Mouse (Mus musculus) hindbrain, embryonic 16.5 days (tissue): Measurements from ENCODE around the gene Nadk2. TPM values are rescaled to one million over a fixed set of nuclear protein-coding genes. Genes with fewer than 3 reads are reported as not detected.

Experiments used
- ATAC-seq: fragments of 200-750 bp; cut with Nextera tagmentation; 2 replicates; pipeline ENCODE4 v1.8.0; 2017; ENCODE audit warnings: moderate TSS enrichment, moderate library complexity
- H3K27ac ChIP-seq: fragments of 300-500 bp; sonication (generic); 2 replicates; pipeline ENCODE4 v1.5.1; 2014; ENCODE audit warnings: low read depth, mild to moderate bottlenecking, control low read depth, low read length, moderate library complexity
- H3K27me3 ChIP-seq: fragments of 300-500 bp; sonication (generic); replicated peaks from 2 replicates; pipeline ENCODE4 v1.6.1; 2014; ENCODE audit warnings: low read length; ENCODE audit not compliant: control insufficient read depth, insufficient read depth
- H3K36me3 ChIP-seq: fragments of 300-500 bp; sonication (generic); 2 replicates; pipeline ENCODE4 v1.6.1; 2014; ENCODE audit warnings: mild to moderate bottlenecking, low read length, moderate library complexity, mixed read lengths; ENCODE audit not compliant: control insufficient read depth, insufficient read depth
- H3K4me1 ChIP-seq: fragments of 300-500 bp; sonication (generic); 2 replicates; pipeline ENCODE4 v1.6.1; 2014; ENCODE audit warnings: low read depth, low read length; ENCODE audit not compliant: control insufficient read depth, insufficient read depth
- H3K4me2 ChIP-seq: fragments of 300-500 bp; sonication (generic); 2 replicates; pipeline ENCODE4 v1.6.1; 2014; ENCODE audit warnings: mild to moderate bottlenecking, low read length, control low read depth, moderate library complexity
- H3K4me3 ChIP-seq: fragments of 300-500 bp; sonication (generic); 2 replicates; pipeline ENCODE4 v1.5.1; 2014; ENCODE audit warnings: mild to moderate bottlenecking, low read length, control low read depth, moderate library complexity
- H3K9ac ChIP-seq: fragments of 300-500 bp; sonication (generic); 2 replicates; pipeline ENCODE4 v1.6.1; 2014; ENCODE audit warnings: low read depth, mild to moderate bottlenecking, control low read depth, low read length, moderate library complexity
- H3K9me3 ChIP-seq: fragments of 300-500 bp; sonication (generic); 2 replicates; pipeline ENCODE4 v1.6.1; 2014; ENCODE audit warnings: mild to moderate bottlenecking, low read length, moderate library complexity; ENCODE audit not compliant: control insufficient read depth
- WGBS: fragments of 180-500 bp; shearing (Covaris S2); extraction: QIAGEN DNeasy Blood & Tissue Kit; methylation state at CpG from one replicate; pipeline ENCODE4 v1.1.7; 2014; 5-methylcytosine and 5-hydroxymethylcytosine counted together
- polyA plus RNA-seq: library from polyadenylated mRNA; unstranded; fragments of >200 nt; fragmentation: Nextera tagmentation; extraction: Ambion mirVana; gene quantifications from 2 replicates; pipeline ENCODE4 v1.2.1, GENCODE M21; 2015

The Nadk2 gene
- 27.1 and 31.7 TPM in 2 replicates for polyA plus RNA-seq

DNA sequence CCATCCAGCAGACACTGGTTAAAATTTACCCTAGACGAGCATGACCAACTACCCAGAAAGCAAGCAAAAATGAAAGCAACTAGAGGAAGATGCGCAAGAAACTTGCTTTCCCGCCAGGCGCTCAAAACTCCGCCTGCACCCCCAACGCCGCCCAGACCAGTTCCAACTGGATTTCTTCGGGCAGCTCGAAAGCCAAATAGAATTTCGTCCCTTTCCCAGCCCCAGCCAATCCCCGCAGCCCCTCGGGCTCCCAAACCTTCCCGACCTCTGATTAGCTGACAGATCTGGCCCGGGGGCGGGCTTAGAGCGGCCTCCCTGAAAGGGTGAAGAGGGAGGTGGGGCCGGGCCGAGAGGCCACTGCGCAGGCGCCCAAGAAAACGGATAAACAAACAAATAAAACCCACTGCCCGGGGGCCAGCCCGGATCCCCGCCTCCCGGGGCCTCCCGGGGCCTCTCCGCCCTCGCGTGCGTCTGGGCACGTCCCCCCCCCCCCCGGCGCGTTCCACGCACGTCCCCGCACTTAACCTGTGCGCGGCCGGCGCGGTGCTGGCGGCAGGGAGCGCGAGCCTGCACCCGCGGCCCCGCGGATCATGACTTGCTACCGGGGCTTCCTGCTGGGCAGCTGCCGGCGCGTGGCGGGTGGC, at the start of gene Nadk2:
Gene Nadk2 (plus strand): TSS at position 349 of the 644 bp plus-strand sequence.
- ATAC-seq: peak; percentile 99

DNA sequence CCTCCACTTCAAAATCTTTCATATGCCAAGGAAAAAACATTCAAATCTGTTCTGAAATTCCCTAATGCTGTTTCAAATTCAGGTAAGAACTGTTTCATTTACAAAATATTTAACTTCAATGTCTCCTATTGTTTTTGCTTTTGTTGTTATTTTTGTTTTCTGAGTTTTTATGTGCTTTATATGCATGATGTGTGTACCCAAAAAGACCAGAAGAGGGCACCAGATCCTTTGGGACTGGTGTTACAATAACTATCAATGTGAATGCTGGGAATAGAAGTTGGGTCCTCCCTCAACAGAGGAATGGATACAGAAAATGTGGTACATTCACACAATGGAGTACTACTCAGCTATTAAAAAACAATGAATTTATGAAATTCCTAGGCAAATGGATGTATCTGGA, 15.4 kb upstream of the Nadk2 start:
- ATAC-seq: no peak
- no peaks in the 10 kb centered on the region for H3K27me3 ChIP-seq
- no peak overlapping the region for H3K27ac ChIP-seq
- H3K4me1 ChIP-seq: no peaks in the 10 kb centered on the region
- H3K36me3 ChIP-seq: no peaks in the 10 kb centered on the region
- no peaks in the 10 kb centered on the region for H3K9me3 ChIP-seq
- H3K4me2 ChIP-seq: no peak overlapping the region
- no peak overlapping the region for H3K4me3 ChIP-seq
- H3K9ac ChIP-seq: no peak overlapping the region

More for the DNA sequence above, at the start of gene Nadk2:
- peak within 1 kb of the TSS; percentile 80 for H3K4me2 ChIP-seq
- peak within 1 kb of the TSS; percentile 97 for H3K4me3 ChIP-seq
- peaks cover 27% of the 10 kb centered on the region for H3K4me1 ChIP-seq
- no peaks in the 10 kb centered on the region for H3K36me3 ChIP-seq
- no peaks in the 10 kb centered on the region for H3K9me3 ChIP-seq
- H3K27me3 ChIP-seq: no peaks in the 10 kb centered on the region
- H3K27ac ChIP-seq: peak within 1 kb of the TSS; percentile 89
- peak within 1 kb of the TSS; percentile 95 for H3K9ac ChIP-seq
- under 1% methylated on average over 35 of the region's 54 CpGs for WGBS

DNA sequence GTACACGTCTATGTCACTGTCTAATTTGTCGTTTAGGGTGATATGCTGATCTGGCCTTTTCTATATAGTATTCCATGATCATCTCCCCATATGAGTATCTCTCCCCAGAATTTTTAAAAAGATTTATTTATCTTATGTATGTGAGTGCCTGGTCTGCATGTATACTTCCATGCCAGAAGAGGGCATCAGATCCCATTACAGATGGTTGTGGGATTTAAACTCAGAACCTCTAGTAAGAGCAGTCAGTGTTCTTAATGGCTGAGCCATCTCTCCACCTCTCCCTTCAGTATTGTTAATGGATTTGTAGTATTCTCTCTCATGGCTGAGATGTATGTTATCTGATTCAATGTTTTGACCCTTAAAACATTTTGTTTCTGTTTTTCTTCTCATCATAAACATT, 11.2 kb upstream of the Nadk2 start:
- no peak overlapping the region for H3K27ac ChIP-seq
- no peak overlapping the region for H3K4me2 ChIP-seq
- no peak overlapping the region for H3K9ac ChIP-seq
- H3K4me1 ChIP-seq: no peaks in the 10 kb centered on the region
- no peak for ATAC-seq
- no peak overlapping the region for H3K4me3 ChIP-seq
- H3K9me3 ChIP-seq: no peaks in the 10 kb centered on the region
- no peaks in the 10 kb centered on the region for H3K27me3 ChIP-seq
- WGBS: 96% methylated on average over 2 of the region's 2 CpGs
- H3K36me3 ChIP-seq: no peaks in the 10 kb centered on the region

DNA sequence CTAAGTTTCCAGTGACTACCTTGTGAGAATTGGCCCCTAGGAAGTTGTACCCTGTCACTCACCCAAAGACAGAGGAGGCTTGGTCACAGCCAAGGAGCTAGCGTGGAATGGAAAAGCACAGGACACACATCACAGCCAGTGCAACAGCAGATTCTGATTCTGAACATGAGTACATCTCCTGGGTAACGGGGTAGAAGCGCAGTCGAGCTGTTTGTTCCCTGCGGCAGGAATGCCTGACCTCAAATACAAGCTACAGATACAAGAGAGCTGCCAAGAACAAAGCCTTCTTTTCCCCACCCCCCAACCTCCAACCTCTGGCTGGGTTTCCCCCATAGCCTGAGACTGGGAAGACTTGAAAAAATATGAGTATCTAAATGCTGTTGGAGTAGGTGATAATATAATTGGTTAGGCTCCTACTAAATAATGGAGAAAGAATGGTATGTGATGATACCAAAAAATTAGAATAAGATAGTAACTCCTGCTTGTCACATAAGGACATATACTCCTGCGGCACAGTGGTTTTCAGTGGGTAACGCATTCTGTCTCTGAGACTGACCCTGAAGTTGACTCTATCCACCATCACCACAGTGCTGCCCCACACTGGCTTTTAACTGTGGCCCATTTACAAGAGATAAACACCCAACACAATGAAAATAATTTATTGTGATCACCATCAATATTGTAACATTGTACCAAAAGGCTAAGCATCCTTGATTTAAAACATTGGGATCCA, 9.7 kb upstream of the Nadk2 start:
- H3K4me1 ChIP-seq: no peaks in the 10 kb centered on the region
- peak; percentile 95 for ATAC-seq
- no peak overlapping the region for H3K4me3 ChIP-seq
- no peak overlapping the region for H3K27ac ChIP-seq
- H3K27me3 ChIP-seq: no peaks in the 10 kb centered on the region
- H3K4me2 ChIP-seq: no peak overlapping the region
- no peaks in the 10 kb centered on the region for H3K9me3 ChIP-seq
- no peaks in the 10 kb centered on the region for H3K36me3 ChIP-seq
- WGBS: 38% methylated on average over 7 of the region's 7 CpGs
- H3K9ac ChIP-seq: no peak overlapping the region

DNA sequence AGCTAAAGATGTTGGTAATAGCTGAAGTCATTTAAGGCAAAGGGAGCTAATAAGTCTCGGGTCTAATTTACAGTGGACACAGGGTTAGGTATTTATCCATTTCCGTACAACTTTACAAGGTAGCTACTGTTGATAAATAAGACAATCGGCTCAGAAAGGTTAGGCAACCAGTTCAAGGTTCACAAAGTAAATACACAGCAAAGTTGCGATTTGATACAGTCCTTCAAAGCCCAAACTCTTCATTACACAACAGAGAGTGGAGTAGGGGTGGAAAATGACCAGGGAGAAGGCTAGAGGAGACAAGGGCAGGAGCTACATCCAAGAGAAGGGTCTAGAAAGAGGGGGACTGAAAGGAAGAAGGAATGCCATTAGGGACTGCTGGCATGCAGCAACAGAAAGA, 2.2 kb upstream of the Nadk2 start:
- peaks cover 21% of the 10 kb centered on the region for H3K4me1 ChIP-seq
- H3K9ac ChIP-seq: no peak overlapping the region
- no peak overlapping the region for H3K4me3 ChIP-seq
- H3K27me3 ChIP-seq: no peaks in the 10 kb centered on the region
- no peak overlapping the region for H3K4me2 ChIP-seq
- H3K36me3 ChIP-seq: no peaks in the 10 kb centered on the region
- H3K27ac ChIP-seq: no peak overlapping the region
- ATAC-seq: no peak
- no peaks in the 10 kb centered on the region for H3K9me3 ChIP-seq
- WGBS: 91% methylated on average over 4 of the region's 4 CpGs

DNA sequence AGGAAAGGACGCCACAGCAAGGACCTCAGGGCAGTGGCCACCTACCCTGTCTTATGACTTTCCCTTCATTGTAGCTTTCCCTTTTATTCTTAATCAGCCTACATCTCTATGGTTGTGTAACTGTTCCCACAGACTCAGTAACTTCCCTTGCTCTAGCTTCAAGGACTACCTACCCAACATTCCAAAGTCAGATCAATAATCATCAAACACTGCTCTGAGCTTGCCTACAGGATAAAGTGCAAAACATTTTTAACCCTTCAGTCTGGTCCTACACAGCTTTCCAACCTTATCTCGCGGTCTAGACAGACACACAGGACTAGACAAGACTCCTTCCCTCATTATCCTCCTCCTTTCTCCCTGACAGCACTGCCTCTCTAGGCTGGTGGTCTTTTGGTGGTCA, 707 bp upstream of the Nadk2 start:
- no peaks in the 10 kb centered on the region for H3K27me3 ChIP-seq
- H3K4me3 ChIP-seq: peak overlapping the region; percentile 97
- H3K27ac ChIP-seq: peak overlapping the region; percentile 89
- no peaks in the 10 kb centered on the region for H3K9me3 ChIP-seq
- peaks cover 27% of the 10 kb centered on the region for H3K4me1 ChIP-seq
- no peaks in the 10 kb centered on the region for H3K36me3 ChIP-seq
- 2% methylated on average over 3 of the region's 3 CpGs for WGBS
- ATAC-seq: no peak; the same call in 1 of the 2 replicates
- peak overlapping the region; percentile 95 for H3K9ac ChIP-seq
- peak overlapping the region; percentile 80 for H3K4me2 ChIP-seq

DNA sequence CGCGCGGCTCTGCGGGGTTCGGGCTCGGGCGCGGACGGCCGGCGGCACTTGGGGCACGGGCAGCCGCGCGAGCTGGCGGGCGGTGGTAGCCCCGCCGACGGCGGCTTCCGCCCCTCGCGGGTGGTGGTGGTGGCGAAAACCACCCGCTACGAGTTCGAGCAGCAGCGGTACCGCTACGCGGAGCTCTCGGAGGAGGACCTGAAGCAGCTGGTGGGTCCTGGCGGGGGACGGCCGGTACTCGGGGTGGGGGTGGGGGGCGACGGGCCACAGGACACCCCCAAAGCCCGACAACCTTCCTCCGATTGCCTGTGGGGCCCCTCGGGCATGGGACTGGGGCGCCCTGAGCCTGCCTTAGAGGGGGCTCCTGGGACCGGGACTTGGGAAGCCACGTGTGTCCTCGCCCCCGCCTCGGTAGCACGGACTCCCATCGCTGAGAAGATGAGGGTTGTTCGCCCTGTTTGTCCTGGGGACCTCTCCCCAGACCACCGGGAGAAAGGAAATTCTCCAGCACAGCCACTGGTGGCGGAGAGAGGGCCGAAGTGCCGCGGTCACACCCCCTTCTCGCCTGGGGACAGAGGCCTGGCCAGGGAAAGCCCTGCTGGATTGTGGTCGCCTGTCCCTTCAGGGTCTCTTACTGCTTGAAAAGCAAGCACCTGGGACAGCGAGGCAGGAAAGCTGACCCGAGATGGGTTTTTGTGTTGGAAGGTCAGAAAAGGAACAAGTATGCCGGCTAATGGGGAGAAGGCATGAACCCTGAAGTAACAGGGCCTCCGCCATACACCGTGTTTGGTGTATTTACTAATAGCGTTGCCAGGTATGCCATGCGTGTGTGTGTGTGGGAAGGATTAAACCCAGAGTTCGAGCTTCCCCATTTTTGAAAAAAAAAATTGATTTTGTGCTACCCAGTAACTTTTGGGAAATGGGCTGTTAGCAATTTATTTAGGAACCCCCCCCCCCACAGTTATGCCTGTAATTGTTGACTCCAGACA, 790 bp downstream of the Nadk2 start:
- Histone ChIP-seq H3K9ac (peak overlapping the region; percentile 95), H3K27me3 (no peaks in the 10 kb centered on the region), H3K27ac (peak overlapping the region; percentile 89), H3K36me3 (no peaks in the 10 kb centered on the region), H3K9me3 (no peaks in the 10 kb centered on the region), H3K4me3 (peak overlapping the region; percentile 97), H3K4me2 (peak overlapping the region; percentile 80), H3K4me1 (peaks cover 27% of the 10 kb centered on the region)
- under 1% methylated on average over 59 of the region's 66 CpGs for WGBS
- ATAC-seq: peak; percentile 59

DNA sequence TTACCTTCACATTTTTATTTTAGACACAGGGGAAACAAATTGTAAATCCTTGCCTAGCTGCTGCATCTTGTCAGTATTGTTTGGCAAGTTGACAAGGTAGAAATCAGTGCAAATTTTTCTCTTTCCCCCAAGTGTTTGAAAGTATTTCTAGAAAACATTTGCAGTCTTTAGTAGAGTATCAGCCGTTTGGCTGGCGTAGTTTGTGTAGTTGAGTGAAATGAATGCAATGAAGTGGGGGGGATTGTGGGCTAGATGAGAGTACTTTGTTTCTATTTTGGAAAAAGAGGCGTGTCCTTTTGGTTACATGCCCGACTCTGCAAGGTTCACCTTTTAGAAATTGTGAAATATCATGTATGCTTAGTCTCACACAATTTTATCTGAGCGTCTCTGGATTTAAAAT, 1.6 kb downstream of the Nadk2 start:
- no peak overlapping the region for H3K27ac ChIP-seq
- no peaks in the 10 kb centered on the region for H3K36me3 ChIP-seq
- no peaks in the 10 kb centered on the region for H3K9me3 ChIP-seq
- H3K27me3 ChIP-seq: no peaks in the 10 kb centered on the region
- ATAC-seq: no peak
- no peak overlapping the region for H3K9ac ChIP-seq
- 27% methylated on average over 5 of the region's 5 CpGs for WGBS
- peak overlapping the region; percentile 97 for H3K4me3 ChIP-seq
- H3K4me2 ChIP-seq: peak overlapping the region; percentile 80
- peaks cover 27% of the 10 kb centered on the region for H3K4me1 ChIP-seq
